Mouse (Mus musculus): ENCODE results near the gene Cd44. TPM values are rescaled to one million over a fixed set of nuclear protein-coding genes. Genes with fewer than 3 reads are reported as not detected.

Gene Cd44
- polyA plus RNA-seq (2014; fragmentation: Nextera tagmentation; extraction: Ambion mirVana) = 2.0 and 2.2 TPM in 2 replicates

DNA sequence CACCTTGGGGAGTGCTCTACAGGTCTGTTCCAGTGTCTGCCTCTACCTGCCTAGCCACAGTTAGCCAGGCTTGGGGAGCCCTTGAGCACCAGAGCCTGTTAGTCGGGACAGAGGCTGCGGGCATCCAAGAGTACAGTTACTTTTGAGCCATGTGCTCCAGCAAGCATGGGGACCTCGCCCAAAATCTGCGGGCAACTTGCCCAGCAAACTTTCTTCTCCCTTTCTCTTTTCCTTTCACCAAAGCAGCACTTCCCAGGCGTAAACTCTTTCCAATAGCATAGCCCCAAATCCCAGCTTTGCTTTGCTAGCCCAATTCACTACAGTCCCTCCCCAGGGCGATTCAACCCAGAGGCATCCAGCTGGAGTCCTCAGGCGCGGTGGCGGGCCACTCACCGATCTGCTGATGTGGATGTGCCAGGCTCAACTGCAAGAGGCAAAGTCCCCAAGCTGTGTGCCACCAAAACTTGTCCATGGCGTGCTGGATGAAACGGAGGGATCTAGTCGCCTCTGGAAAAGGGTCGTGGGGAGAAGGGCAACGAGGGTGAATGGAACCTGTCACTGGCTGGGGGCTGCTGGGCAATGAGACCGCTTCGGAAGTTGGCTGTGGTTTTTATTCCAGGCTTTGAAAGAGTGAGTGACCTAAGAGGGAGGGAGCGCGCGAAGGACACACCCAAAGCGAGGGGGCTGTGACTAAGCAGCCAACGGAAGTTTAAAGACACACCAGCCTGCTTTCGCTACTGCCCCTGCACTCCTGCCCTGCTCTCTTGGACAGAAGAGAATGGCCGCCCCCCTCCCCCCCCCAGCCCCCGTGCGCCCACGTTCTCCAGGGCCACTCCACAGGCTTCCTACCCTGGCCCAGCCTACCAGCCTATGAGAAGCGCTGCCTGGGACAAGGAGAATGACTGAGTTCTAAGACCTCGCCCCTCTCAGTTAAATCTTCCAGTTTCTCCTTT, at the start of gene Cd44:
Gene Cd44 (minus strand): TSS at position 791 of the 953 bp plus-strand sequence.
- DNase-seq (ENCODE audit: low spot score) (peak; percentile 42), ATAC-seq (ENCODE audit: insufficient read depth, low FRiP score, low TSS enrichment) (no peak)
- Histone ChIP-seq H3K36me3 (ENCODE audit: control insufficient read depth, insufficient read depth, low read length) (no peaks in the 10 kb centered on the region), H3K27ac (ENCODE audit: low read depth, low read length) (no peak within 1 kb of the TSS), H3K4me2 (ENCODE audit: low read depth) (peak within 1 kb of the TSS; percentile 65), H3K9me3 (ENCODE audit: control insufficient read depth, low read length) (no peaks in the 10 kb centered on the region), H3K4me3 (ENCODE audit: low read depth, low read length) (peak within 1 kb of the TSS; percentile 34), H3K9ac (ENCODE audit: low read length) (peak within 1 kb of the TSS; percentile 47), H3K4me1 (ENCODE audit: control insufficient read depth, insufficient read depth, low read length) (no peaks in the 10 kb centered on the region), H3K27me3 (ENCODE audit: control insufficient read depth, insufficient read depth, low read length) (0 out of 2 replicates have a peak, but pooled peaks cover 3% of the 10 kb centered on the region)
- 2% methylated on average over 29 of the region's 29 CpGs for WGBS

DNA sequence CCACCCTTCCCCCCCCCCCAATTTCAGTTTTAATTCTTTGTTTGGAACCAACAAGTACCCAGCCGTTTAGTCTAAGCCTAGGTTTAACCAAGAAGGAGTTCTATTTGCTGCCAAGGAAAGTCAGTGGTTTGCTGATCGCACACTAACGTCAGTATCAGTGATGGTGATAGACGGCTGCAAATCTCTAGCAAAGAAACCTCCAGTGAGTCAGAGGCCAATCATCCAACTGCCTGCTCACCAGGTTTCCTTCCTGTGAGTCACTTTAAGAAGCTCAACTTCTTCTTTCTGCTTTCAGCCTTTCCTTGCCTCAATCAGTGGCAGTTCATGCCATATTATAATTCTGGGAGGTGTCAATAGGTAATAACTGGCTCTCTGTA, 47.0 kb upstream of the Cd44 start:
- Histone ChIP-seq H3K9me3 (ENCODE audit: control insufficient read depth, low read length) (no peaks in the 10 kb centered on the region), H3K4me2 (ENCODE audit: low read depth) (no peak overlapping the region), H3K4me1 (ENCODE audit: control insufficient read depth, insufficient read depth, low read length) (no peaks in the 10 kb centered on the region), H3K27ac (ENCODE audit: low read depth, low read length) (no peak overlapping the region), H3K9ac (ENCODE audit: low read length) (no peak overlapping the region), H3K27me3 (ENCODE audit: control insufficient read depth, insufficient read depth, low read length) (no peaks in the 10 kb centered on the region), H3K36me3 (ENCODE audit: control insufficient read depth, insufficient read depth, low read length) (no peaks in the 10 kb centered on the region), H3K4me3 (ENCODE audit: low read depth, low read length) (no peak overlapping the region)
- ATAC-seq (ENCODE audit: insufficient read depth, low FRiP score, low TSS enrichment) (no peak), DNase-seq (ENCODE audit: low spot score) (no peak)
- 86% methylated on average over 4 of the region's 4 CpGs for WGBS

DNA sequence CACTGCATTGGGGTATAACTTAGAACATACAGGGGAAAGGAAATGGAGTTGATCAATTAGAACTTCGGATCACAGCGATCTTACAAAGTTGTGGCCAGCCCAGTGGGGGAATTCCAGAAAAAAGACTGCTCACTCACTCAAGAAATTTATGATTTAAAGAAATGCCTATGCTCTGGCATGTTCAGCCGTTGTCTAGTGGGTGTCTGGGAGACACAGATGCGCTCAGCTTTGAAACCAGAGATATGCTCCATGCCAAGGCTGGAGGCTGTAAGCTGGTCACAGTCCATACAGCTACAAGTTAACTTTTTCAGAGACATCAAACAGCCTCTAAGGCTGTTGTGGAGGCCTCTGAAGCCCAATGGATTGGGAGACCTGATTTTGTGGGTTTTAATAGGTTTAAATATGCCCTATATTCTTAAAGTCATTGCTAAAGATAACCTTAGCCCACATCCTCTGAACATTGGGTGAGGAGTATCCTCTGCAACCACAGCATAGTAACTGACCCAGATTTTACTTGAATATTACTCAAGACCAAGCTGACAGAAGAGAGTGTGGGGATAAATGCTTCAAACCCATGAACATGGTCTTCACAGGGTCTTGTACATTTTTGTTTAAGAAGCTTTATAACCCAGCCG, 46.5 kb upstream of the Cd44 start:
- Histone ChIP-seq H3K4me3 (ENCODE audit: low read depth, low read length) (no peak overlapping the region), H3K4me1 (ENCODE audit: control insufficient read depth, insufficient read depth, low read length) (no peaks in the 10 kb centered on the region), H3K4me2 (ENCODE audit: low read depth) (no peak overlapping the region), H3K36me3 (ENCODE audit: control insufficient read depth, insufficient read depth, low read length) (no peaks in the 10 kb centered on the region), H3K27me3 (ENCODE audit: control insufficient read depth, insufficient read depth, low read length) (no peaks in the 10 kb centered on the region), H3K27ac (ENCODE audit: low read depth, low read length) (no peak overlapping the region), H3K9ac (ENCODE audit: low read length) (no peak overlapping the region), H3K9me3 (ENCODE audit: control insufficient read depth, low read length) (no peaks in the 10 kb centered on the region)
- ATAC-seq (ENCODE audit: insufficient read depth, low FRiP score, low TSS enrichment) (no peak), DNase-seq (ENCODE audit: low spot score) (no peak)
- 92% methylated on average over 5 of the region's 5 CpGs for WGBS

DNA sequence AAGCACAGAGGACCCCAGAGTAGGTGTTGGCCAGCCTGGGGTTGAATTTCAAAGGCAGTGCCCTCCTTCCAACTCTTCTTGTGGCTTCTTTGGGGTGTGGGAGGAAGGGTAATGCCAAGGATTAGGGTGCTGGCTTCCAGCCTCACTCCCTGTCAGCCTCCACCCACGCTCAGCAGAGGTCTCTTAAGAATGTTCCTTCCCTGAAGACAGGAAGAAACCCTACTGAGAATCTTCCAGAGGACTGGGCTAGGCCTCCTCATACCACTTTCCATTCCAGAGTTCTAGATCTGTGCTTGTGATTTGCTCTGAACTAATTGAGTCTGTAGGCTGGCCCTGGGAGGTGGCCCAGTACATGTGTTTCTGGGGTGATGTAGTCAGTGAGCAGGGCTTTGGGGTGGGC, 43.6 kb upstream of the Cd44 start:
- Histone ChIP-seq H3K4me1 (ENCODE audit: control insufficient read depth, insufficient read depth, low read length) (peaks cover 4% of the 10 kb centered on the region), H3K36me3 (ENCODE audit: control insufficient read depth, insufficient read depth, low read length) (no peaks in the 10 kb centered on the region), H3K9ac (ENCODE audit: low read length) (no peak overlapping the region), H3K27ac (ENCODE audit: low read depth, low read length) (no peak overlapping the region), H3K9me3 (ENCODE audit: control insufficient read depth, low read length) (no peaks in the 10 kb centered on the region), H3K27me3 (ENCODE audit: control insufficient read depth, insufficient read depth, low read length) (no peaks in the 10 kb centered on the region; the same call in 1 of the 2 replicates), H3K4me3 (ENCODE audit: low read depth, low read length) (no peak overlapping the region), H3K4me2 (ENCODE audit: low read depth) (no peak overlapping the region)
- no peak for DNase-seq (ENCODE audit: low spot score)
- 50% methylated on average over 1 of the region's 1 CpGs for WGBS
- ATAC-seq (ENCODE audit: insufficient read depth, low FRiP score, low TSS enrichment) = no peak

DNA sequence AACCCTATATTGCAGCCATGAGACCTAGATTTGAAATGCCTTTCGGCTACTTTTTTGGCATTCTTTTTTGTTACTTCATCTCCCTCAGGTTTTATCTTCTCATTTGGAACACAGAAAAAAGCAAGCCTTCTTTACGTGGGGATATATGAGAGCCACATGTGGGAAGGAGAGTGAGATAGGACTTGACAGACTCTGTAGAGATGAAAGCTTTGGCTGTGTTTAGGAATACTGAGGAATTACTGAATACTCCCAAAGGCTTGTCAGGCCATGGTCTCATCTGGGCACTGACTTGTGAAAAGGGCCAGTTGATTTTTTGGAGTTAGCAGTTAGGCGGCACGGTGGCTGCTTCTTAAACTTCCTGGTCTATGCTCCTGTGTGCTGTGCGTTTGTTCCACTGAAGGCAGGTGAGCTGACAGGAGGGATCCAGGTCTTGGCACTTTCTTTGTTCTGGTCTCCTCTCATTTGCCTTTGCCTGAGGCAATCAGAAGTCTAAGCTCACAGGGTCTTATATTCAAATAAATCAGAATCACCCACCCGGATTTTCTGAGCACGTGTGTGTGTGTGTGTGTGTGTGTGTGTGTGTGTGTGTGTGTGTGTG, 43.0 kb upstream of the Cd44 start:
- Histone ChIP-seq H3K4me1 (ENCODE audit: control insufficient read depth, insufficient read depth, low read length) (peaks cover 4% of the 10 kb centered on the region), H3K36me3 (ENCODE audit: control insufficient read depth, insufficient read depth, low read length) (no peaks in the 10 kb centered on the region), H3K4me3 (ENCODE audit: low read depth, low read length) (no peak overlapping the region), H3K9me3 (ENCODE audit: control insufficient read depth, low read length) (no peaks in the 10 kb centered on the region), H3K9ac (ENCODE audit: low read length) (no peak overlapping the region), H3K27me3 (ENCODE audit: control insufficient read depth, insufficient read depth, low read length) (no peaks in the 10 kb centered on the region; the same call in 1 of the 2 replicates), H3K27ac (ENCODE audit: low read depth, low read length) (no peak overlapping the region), H3K4me2 (ENCODE audit: low read depth) (no peak overlapping the region)
- ATAC-seq (ENCODE audit: insufficient read depth, low FRiP score, low TSS enrichment) (no peak), DNase-seq (ENCODE audit: low spot score) (no peak)
- 84% methylated on average over 7 of the region's 7 CpGs for WGBS

DNA sequence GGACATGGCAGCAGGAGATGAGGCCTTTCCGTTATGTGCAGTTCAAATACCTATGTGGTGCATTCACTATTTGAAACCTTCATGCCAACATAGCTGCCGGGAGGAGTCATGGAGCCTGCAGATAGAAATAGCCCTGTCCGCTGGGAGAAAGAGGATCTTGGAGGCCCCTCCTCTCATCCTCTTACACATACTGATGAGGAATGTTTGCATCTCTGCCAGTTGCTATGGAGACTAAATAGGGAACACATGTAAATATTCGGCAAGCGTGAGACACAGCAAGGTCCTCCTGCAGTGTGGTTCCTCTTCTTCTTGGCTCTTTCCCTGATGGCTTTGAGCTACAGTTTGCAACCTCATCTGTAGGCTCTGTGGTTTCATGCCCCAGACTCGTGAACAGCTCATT, 42.5 kb upstream of the Cd44 start:
- H3K4me3 ChIP-seq (ENCODE audit: low read depth, low read length) = no peak overlapping the region
- DNase-seq (ENCODE audit: low spot score) (peak; percentile 25), ATAC-seq (ENCODE audit: insufficient read depth, low FRiP score, low TSS enrichment) (no peak)
- H3K4me2 ChIP-seq (ENCODE audit: low read depth) = no peak overlapping the region
- H3K27ac ChIP-seq (ENCODE audit: low read depth, low read length) = no peak overlapping the region
- no peaks in the 10 kb centered on the region for H3K9me3 ChIP-seq (ENCODE audit: control insufficient read depth, low read length)
- H3K9ac ChIP-seq (ENCODE audit: low read length) = no peak overlapping the region
- H3K36me3 ChIP-seq (ENCODE audit: control insufficient read depth, insufficient read depth, low read length) = no peaks in the 10 kb centered on the region
- peaks cover 4% of the 10 kb centered on the region for H3K4me1 ChIP-seq (ENCODE audit: control insufficient read depth, insufficient read depth, low read length)
- WGBS = 63% methylated on average over 6 of the region's 6 CpGs
- no peaks in the 10 kb centered on the region; the same call in 1 of the 2 replicates for H3K27me3 ChIP-seq (ENCODE audit: control insufficient read depth, insufficient read depth, low read length)

DNA sequence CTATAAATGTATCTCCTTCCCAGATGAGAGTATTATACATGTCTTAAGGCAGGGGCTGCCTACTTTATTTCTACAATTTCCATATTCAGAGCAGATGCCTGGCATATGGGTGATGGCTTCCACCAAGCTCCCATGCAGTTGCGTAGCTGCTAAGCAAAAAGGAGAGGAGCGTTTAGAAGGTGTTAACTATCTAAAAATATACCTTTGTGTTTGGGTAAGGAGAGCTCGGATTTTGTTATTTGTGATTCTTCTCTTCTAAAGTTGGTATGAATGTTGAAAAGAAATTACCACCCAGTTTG, 41.3 kb upstream of the Cd44 start:
- Histone ChIP-seq H3K9me3 (ENCODE audit: control insufficient read depth, low read length) (no peaks in the 10 kb centered on the region), H3K4me1 (ENCODE audit: control insufficient read depth, insufficient read depth, low read length) (peaks cover 4% of the 10 kb centered on the region), H3K27ac (ENCODE audit: low read depth, low read length) (no peak overlapping the region), H3K4me3 (ENCODE audit: low read depth, low read length) (no peak overlapping the region), H3K36me3 (ENCODE audit: control insufficient read depth, insufficient read depth, low read length) (no peaks in the 10 kb centered on the region), H3K4me2 (ENCODE audit: low read depth) (no peak overlapping the region), H3K9ac (ENCODE audit: low read length) (no peak overlapping the region), H3K27me3 (ENCODE audit: control insufficient read depth, insufficient read depth, low read length) (no peaks in the 10 kb centered on the region; the same call in 1 of the 2 replicates)
- DNase-seq (ENCODE audit: low spot score) (no peak), ATAC-seq (ENCODE audit: insufficient read depth, low FRiP score, low TSS enrichment) (no peak)
- WGBS = 94% methylated on average over 3 of the region's 3 CpGs

DNA sequence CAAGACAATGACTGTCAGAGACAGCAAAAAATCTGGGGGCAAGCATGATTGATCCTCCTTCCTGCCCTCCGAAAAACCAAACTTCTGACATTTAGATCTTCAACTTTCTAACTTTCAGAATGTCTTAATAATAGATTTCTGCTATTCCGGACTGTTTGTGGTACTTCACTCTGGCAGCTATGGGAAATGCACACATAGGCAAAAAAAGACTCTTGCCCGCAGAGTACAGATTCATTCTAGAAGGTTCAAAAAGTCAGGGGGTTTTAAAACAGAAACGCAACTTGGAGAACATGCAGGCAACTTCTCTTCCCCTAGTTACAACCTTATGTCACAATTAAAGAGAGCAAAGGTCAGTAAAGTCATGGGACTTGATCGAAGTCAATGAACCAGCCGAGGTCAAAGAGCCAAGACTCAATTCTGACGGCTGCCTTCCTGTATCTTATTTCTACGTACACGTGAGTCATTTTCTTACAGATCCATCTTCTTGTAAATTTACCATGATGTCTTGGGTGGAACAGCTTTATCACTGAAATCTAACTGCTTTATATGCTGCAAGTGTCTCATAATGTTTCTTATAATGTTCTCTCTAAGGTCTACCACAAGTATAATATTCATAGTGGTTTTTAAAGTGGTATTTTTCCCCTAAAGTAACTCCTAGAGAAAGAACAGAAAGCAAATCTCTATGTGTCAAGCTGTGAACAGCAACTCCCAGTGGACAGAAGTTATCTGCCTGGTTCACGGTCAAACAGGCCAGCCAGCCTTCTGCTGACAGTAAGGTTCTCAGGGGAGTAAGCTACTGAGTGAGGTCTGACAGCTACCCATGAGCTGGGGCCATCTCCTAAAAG, 40.7 kb upstream of the Cd44 start:
- no peak overlapping the region for H3K4me2 ChIP-seq (ENCODE audit: low read depth)
- DNase-seq (ENCODE audit: low spot score) = no peak
- H3K27ac ChIP-seq (ENCODE audit: low read depth, low read length) = no peak overlapping the region
- H3K9ac ChIP-seq (ENCODE audit: low read length) = no peak overlapping the region
- no peaks in the 10 kb centered on the region; the same call in 1 of the 2 replicates for H3K27me3 ChIP-seq (ENCODE audit: control insufficient read depth, insufficient read depth, low read length)
- H3K36me3 ChIP-seq (ENCODE audit: control insufficient read depth, insufficient read depth, low read length) = no peaks in the 10 kb centered on the region
- H3K4me3 ChIP-seq (ENCODE audit: low read depth, low read length) = no peak overlapping the region
- H3K9me3 ChIP-seq (ENCODE audit: control insufficient read depth, low read length) = no peaks in the 10 kb centered on the region
- peaks cover 4% of the 10 kb centered on the region for H3K4me1 ChIP-seq (ENCODE audit: control insufficient read depth, insufficient read depth, low read length)
- 70% methylated on average over 10 of the region's 10 CpGs for WGBS
- ATAC-seq (ENCODE audit: insufficient read depth, low FRiP score, low TSS enrichment) = no peak
